Mouse (Mus musculus): ENCODE measurements around the gene Bzw1. TPM values are rescaled to one million over a fixed set of nuclear protein-coding genes. Genes with fewer than 3 reads are reported as not detected.
"Not testable (repeated sequence)": the region's sequence is repeated elsewhere in the genome, so short reads cannot be mapped to it uniquely, and the experiment has no call there.

Bzw1 gene
- 100 to 1,000 TPM; 108 to 111 TPM for total RNA-seq (2021)
- long read RNA-seq, experiment 1, transcript Bzw1-201 (12 exons, 3,876 nt): major isoform, 145 of 158 reads
- long read RNA-seq, experiment 1, partial matches to known transcripts: 1 of 158 reads
- long read RNA-seq, experiment 1, other reads (novel, unspliced or antisense): 12 of 158 reads
- long read RNA-seq, experiment 2, transcript Bzw1-201 (12 exons, 3,876 nt): major isoform, 211 of 227 reads
- long read RNA-seq, experiment 2, partial matches to known transcripts: 5 of 227 reads
- long read RNA-seq, experiment 2, other reads (novel, unspliced or antisense): 9 of 227 reads

GRCm38 (mm10) chr1:58392652-58393283, at the start of gene Bzw1:
Bzw1 (plus strand) TSS chr1:58392898.
- peak; percentile 26; the same call in 1 of the 2 replicates for TF ChIP-seq CTCF (conservative IDR thresholded peaks at IDR 0.05)
- peak; percentile 92 to 94 for DNase-seq (ENCODE audit: low spot score in 2 of 2)
- Histone ChIP-seq H3K4me3 (peak within 1 kb of the TSS; percentile 79), H3K27ac (peak within 1 kb of the TSS; percentile 100)

GRCm38 (mm10) chr1:58343861-58344260, 48.8 kb upstream of the Bzw1 start:
- no peak for DNase-seq (ENCODE audit: low spot score in 2 of 2)
- H3K4me3 ChIP-seq: no peak overlapping the region
- no peak for TF ChIP-seq CTCF (conservative IDR thresholded peaks at IDR 0.05)

GRCm38 (mm10) chr1:58344570-58344969, 48.1 kb upstream of the Bzw1 start:
- TF ChIP-seq CTCF (conservative IDR thresholded peaks at IDR 0.05): no peak
- Histone ChIP-seq H3K27ac (no peak overlapping the region), H3K4me3 (no peak overlapping the region)
- no peak for DNase-seq (ENCODE audit: low spot score in 2 of 2)

More at GRCm38 (mm10) chr1:58343861-58344260, 48.8 kb upstream of the Bzw1 start:
- no peak overlapping the region for H3K27ac ChIP-seq

GRCm38 (mm10) chr1:58346159-58346558, 46.5 kb upstream of the Bzw1 start:
- DNase-seq (ENCODE audit: low spot score in 2 of 2): no peak
- TF ChIP-seq CTCF (conservative IDR thresholded peaks at IDR 0.05): no peak

GRCm38 (mm10) chr1:58348712-58349111, 44.0 kb upstream of the Bzw1 start:
- no peak for TF ChIP-seq CTCF (conservative IDR thresholded peaks at IDR 0.05)
- H3K27ac ChIP-seq: no peak overlapping the region
- DNase-seq (ENCODE audit: low spot score in 2 of 2): no peak
- no peak overlapping the region for H3K4me3 ChIP-seq

More at GRCm38 (mm10) chr1:58346159-58346558, 46.5 kb upstream of the Bzw1 start:
- Histone ChIP-seq H3K27ac (no peak overlapping the region), H3K4me3 (no peak overlapping the region)

GRCm38 (mm10) chr1:58353238-58353893, 39.3 kb upstream of the Bzw1 start:
- H3K27ac ChIP-seq: no peak overlapping the region
- no peak for DNase-seq (ENCODE audit: low spot score in 2 of 2)
- H3K4me3 ChIP-seq: no peak overlapping the region
- no peak for TF ChIP-seq CTCF (conservative IDR thresholded peaks at IDR 0.05)

- TF ChIP-seq CTCF (conservative IDR thresholded peaks at IDR 0.05): no peak
- DNase-seq (ENCODE audit: low spot score in 2 of 2): peak; percentile 37 to 58
- Histone ChIP-seq H3K27ac (peak overlapping the region; percentile 49), H3K4me3 (no peak overlapping the region)
Observed at GRCm38 (mm10) chr1:58358958-58359901, 33.5 kb upstream of the Bzw1 start.

GRCm38 (mm10) chr1:58362296-58362695, 30.4 kb upstream of the Bzw1 start:
- Histone ChIP-seq H3K4me3 (no peak overlapping the region), H3K27ac (no peak overlapping the region)
- TF ChIP-seq CTCF (conservative IDR thresholded peaks at IDR 0.05): no peak
- no peak for DNase-seq (ENCODE audit: low spot score in 2 of 2)

- Histone ChIP-seq H3K4me3 (no peak overlapping the region), H3K27ac (no peak overlapping the region)
- no peak for TF ChIP-seq CTCF (conservative IDR thresholded peaks at IDR 0.05)
- no peak for DNase-seq (ENCODE audit: low spot score in 2 of 2)
Observed at GRCm38 (mm10) chr1:58364551-58364950, 28.1 kb upstream of the Bzw1 start.

GRCm38 (mm10) chr1:58365829-58366228, 26.9 kb upstream of the Bzw1 start:
- H3K27ac ChIP-seq: no peak overlapping the region
- H3K4me3 ChIP-seq: no peak overlapping the region
- no peak for TF ChIP-seq CTCF (conservative IDR thresholded peaks at IDR 0.05)
- DNase-seq (ENCODE audit: low spot score in 2 of 2): no peak

GRCm38 (mm10) chr1:58366737-58367471, 25.8 kb upstream of the Bzw1 start:
- no peak overlapping the region for H3K27ac ChIP-seq
- no peak for TF ChIP-seq CTCF (conservative IDR thresholded peaks at IDR 0.05)
- no peak overlapping the region for H3K4me3 ChIP-seq
- DNase-seq (ENCODE audit: low spot score in 2 of 2): no peak

- no peak for TF ChIP-seq CTCF (conservative IDR thresholded peaks at IDR 0.05)
- no peak overlapping the region for H3K27ac ChIP-seq
- no peak for DNase-seq (ENCODE audit: low spot score in 2 of 2)
- H3K4me3 ChIP-seq: no peak overlapping the region
Observed at GRCm38 (mm10) chr1:58369716-58370115, 23.0 kb upstream of the Bzw1 start.

- not testable (repeated sequence) for H3K27ac ChIP-seq; H3K4me3 ChIP-seq; DNase-seq (ENCODE audit: low spot score in 2 of 2)
Observed at GRCm38 (mm10) chr1:58374266-58374665, 18.4 kb upstream of the Bzw1 start.

Measured in layer of hippocampus, adult 2 months (tissue).